Mouse (Mus musculus): ENCODE measurements at regions not wholly inside any gene's neighbourhood (a gene's known extent, or its start where the extent isn't known, plus 50 kb on each side); places are given as distances from the start of the nearest gene placed in this dataset.

DNA sequence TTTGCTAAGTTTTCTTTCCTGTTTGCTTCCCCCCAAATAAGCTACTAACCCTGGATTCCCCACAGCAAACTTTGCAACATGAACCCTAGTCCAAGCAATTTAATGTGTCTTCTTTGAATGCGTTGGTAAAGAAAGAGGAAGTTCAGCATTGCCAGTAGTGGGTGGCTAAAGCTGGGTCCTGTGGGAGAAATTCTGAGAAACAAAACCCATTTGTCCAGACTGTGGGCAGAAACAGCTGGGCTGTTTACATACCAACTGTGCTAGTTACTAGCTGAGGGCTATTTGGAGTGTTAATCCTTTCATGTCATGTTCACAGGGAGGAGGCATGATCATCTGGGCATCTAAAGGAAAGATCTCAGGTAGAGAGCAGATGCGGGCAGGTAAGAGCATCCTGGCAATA is 51.8 kb upstream of the 1190002N15Rik start:
- Histone ChIP-seq H3K4me1 (no peaks in the 10 kb centered on the region), H3K36me3 (no peaks in the 10 kb centered on the region), H3K4me3 (replicated peaks) (no peak overlapping the region), H3K27me3 (no peaks in the 10 kb centered on the region), H3K9me3 (replicated peaks) (no peaks in the 10 kb centered on the region), H3K4me2 (no peak overlapping the region), H3K27ac (no peak overlapping the region), H3K9ac (no peak overlapping the region)
- 87% methylated on average over 2 of the region's 2 CpGs for WGBS
- no peak for ATAC-seq (replicated peaks; ENCODE audit: low FRiP score)

GRCm38 (mm10) chr9:94604993-94605392 is 64.7 kb upstream of the Slc9a9 start:
- H3K27ac ChIP-seq, result no peak overlapping the region
- 79% methylated on average over 2 of the region's 2 CpGs for WGBS
- H3K4me1 ChIP-seq, result no peaks in the 10 kb centered on the region
- H3K4me2 ChIP-seq, result no peak overlapping the region
- ATAC-seq (replicated peaks; ENCODE audit: low FRiP score), result no peak
- H3K9me3 ChIP-seq (replicated peaks), result no peaks in the 10 kb centered on the region
- H3K36me3 ChIP-seq, result no peaks in the 10 kb centered on the region
- H3K4me3 ChIP-seq (replicated peaks), result no peak overlapping the region
- H3K9ac ChIP-seq, result no peak overlapping the region
- no peaks in the 10 kb centered on the region for H3K27me3 ChIP-seq

GRCm38 (mm10) chr9:94606422-94606821 is 63.3 kb upstream of the Slc9a9 start:
- H3K4me1 ChIP-seq, result no peaks in the 10 kb centered on the region
- H3K9ac ChIP-seq, result no peak overlapping the region
- no peak overlapping the region for H3K4me2 ChIP-seq
- 59% methylated on average over 2 of the region's 2 CpGs for WGBS
- no peaks in the 10 kb centered on the region for H3K36me3 ChIP-seq
- no peak overlapping the region for H3K4me3 ChIP-seq (replicated peaks)
- H3K27me3 ChIP-seq, result no peaks in the 10 kb centered on the region
- no peak for ATAC-seq (replicated peaks; ENCODE audit: low FRiP score)
- no peaks in the 10 kb centered on the region for H3K9me3 ChIP-seq (replicated peaks)
- no peak overlapping the region for H3K27ac ChIP-seq

GRCm38 (mm10) chr9:94607011-94607749 is 62.5 kb upstream of the Slc9a9 start:
- Histone ChIP-seq H3K4me2 (no peak overlapping the region), H3K9me3 (replicated peaks) (no peaks in the 10 kb centered on the region), H3K27me3 (no peaks in the 10 kb centered on the region), H3K4me1 (no peaks in the 10 kb centered on the region), H3K27ac (no peak overlapping the region), H3K4me3 (replicated peaks) (no peak overlapping the region), H3K9ac (no peak overlapping the region), H3K36me3 (no peaks in the 10 kb centered on the region)
- 71% methylated on average over 13 of the region's 13 CpGs for WGBS
- no peak for ATAC-seq (replicated peaks; ENCODE audit: low FRiP score)

GRCm38 (mm10) chr9:94607750-94608106 is 62.0 kb upstream of the Slc9a9 start:
- 69% methylated on average over 2 of the region's 2 CpGs for WGBS
- Histone ChIP-seq H3K9ac (no peak overlapping the region), H3K36me3 (no peaks in the 10 kb centered on the region), H3K4me2 (no peak overlapping the region), H3K27me3 (no peaks in the 10 kb centered on the region), H3K4me3 (replicated peaks) (no peak overlapping the region), H3K9me3 (replicated peaks) (no peaks in the 10 kb centered on the region), H3K4me1 (no peaks in the 10 kb centered on the region), H3K27ac (no peak overlapping the region)
- no peak for ATAC-seq (replicated peaks; ENCODE audit: low FRiP score)

- 77% methylated on average over 3 of the region's 3 CpGs for WGBS
- Histone ChIP-seq H3K27ac (no peak overlapping the region), H3K4me3 (replicated peaks) (no peak overlapping the region)
These were observed 59.6 kb upstream of the Slc9a9 start for GRCm38 (mm10) chr9:94610101-94610500.

GRCm38 (mm10) chr9:94610600-94611337 is 58.9 kb upstream of the Slc9a9 start:
- Histone ChIP-seq H3K4me1 (no peaks in the 10 kb centered on the region), H3K4me2 (no peak overlapping the region), H3K9me3 (replicated peaks) (no peaks in the 10 kb centered on the region), H3K9ac (no peak overlapping the region), H3K27me3 (no peaks in the 10 kb centered on the region), H3K36me3 (no peaks in the 10 kb centered on the region), H3K27ac (no peak overlapping the region), H3K4me3 (replicated peaks) (no peak overlapping the region)
- WGBS, result 82% methylated on average over 5 of the region's 5 CpGs
- no peak for ATAC-seq (replicated peaks; ENCODE audit: low FRiP score)

More at GRCm38 (mm10) chr9:94610101-94610500, 59.6 kb upstream of the Slc9a9 start:
- Histone ChIP-seq H3K36me3 (no peaks in the 10 kb centered on the region), H3K9me3 (replicated peaks) (no peaks in the 10 kb centered on the region), H3K4me1 (no peaks in the 10 kb centered on the region), H3K27me3 (no peaks in the 10 kb centered on the region), H3K9ac (no peak overlapping the region), H3K4me2 (no peak overlapping the region)
- ATAC-seq (replicated peaks; ENCODE audit: low FRiP score), result no peak

DNA sequence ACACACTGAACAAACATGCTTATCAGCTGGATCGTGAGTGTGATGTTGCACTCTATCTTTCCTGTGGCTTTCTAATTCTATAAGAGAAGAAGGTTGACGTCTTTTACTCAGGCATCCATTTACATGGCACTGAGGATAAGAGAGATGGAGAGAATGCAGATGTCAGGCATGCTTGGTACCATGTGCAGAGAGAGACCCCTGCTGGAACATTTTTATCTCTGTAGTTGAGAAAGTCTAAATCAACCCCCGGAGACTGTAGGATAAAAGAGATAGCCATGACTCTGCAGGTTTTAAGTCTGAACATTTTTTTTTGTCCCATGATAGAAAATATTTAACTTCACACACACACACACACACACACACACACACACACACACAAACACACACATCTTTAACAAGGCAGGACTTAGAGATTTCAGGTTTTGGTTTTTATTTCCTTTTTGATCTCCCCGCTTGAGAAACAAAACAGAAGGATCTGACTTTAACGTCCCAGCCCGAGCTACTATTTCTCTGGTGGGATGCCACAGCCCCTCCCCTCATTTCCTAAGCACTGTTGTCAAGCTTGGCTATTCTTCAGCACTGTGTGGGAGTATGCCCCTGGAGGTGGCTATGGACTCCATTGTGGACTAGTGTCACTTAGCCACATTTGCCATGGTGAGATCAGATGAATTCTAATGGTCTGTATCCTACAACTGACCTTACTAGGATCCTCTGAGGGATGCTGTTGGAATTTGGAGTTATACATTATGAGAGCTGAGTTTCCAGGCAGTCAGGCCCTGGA is 55.6 kb upstream of the Slc9a9 start:
- 36% methylated on average over 6 of the region's 6 CpGs for WGBS
- Histone ChIP-seq H3K4me1 (no peaks in the 10 kb centered on the region), H3K4me3 (replicated peaks) (no peak overlapping the region), H3K27me3 (no peaks in the 10 kb centered on the region), H3K4me2 (no peak overlapping the region), H3K9me3 (replicated peaks) (no peaks in the 10 kb centered on the region), H3K27ac (no peak overlapping the region), H3K9ac (no peak overlapping the region), H3K36me3 (no peaks in the 10 kb centered on the region)
- peak; percentile 86 for ATAC-seq (replicated peaks; ENCODE audit: low FRiP score)

GRCm38 (mm10) chr9:94615205-94615604 is 54.5 kb upstream of the Slc9a9 start:
- ATAC-seq (replicated peaks; ENCODE audit: low FRiP score), result no peak
- H3K4me2 ChIP-seq, result no peak overlapping the region
- H3K9ac ChIP-seq, result no peak overlapping the region
- H3K4me3 ChIP-seq (replicated peaks), result no peak overlapping the region
- H3K9me3 ChIP-seq (replicated peaks), result no peaks in the 10 kb centered on the region
- no peak overlapping the region for H3K27ac ChIP-seq
- no peaks in the 10 kb centered on the region for H3K4me1 ChIP-seq
- H3K27me3 ChIP-seq, result no peaks in the 10 kb centered on the region
- WGBS, result 81% methylated on average over 11 of the region's 11 CpGs
- no peaks in the 10 kb centered on the region for H3K36me3 ChIP-seq

- Histone ChIP-seq H3K27me3 (no peaks in the 10 kb centered on the region), H3K36me3 (no peaks in the 10 kb centered on the region), H3K4me2 (no peak overlapping the region), H3K27ac (no peak overlapping the region), H3K4me3 (replicated peaks) (no peak overlapping the region), H3K9ac (no peak overlapping the region), H3K9me3 (replicated peaks) (no peaks in the 10 kb centered on the region), H3K4me1 (no peaks in the 10 kb centered on the region)
- ATAC-seq (replicated peaks; ENCODE audit: low FRiP score), result no peak
- WGBS, result 78% methylated on average over 6 of the region's 6 CpGs
These were observed 51.5 kb upstream of the Slc9a9 start for GRCm38 (mm10) chr9:94618079-94618786.
